Mouse (Mus musculus) myocyte (in vitro differentiated cells): ENCODE data around the gene 1810065E05Rik.

ENCODE experiments used
- CEBPB ChIP-seq: IDR thresholded peaks from 2 replicates; pipeline ENCODE4 v1.6.1; 2011; ENCODE audit warnings: mild to moderate bottlenecking, moderate library complexity; ENCODE audit not compliant: poor library complexity, insufficient read depth, severe bottlenecking
- E2F4 ChIP-seq: IDR thresholded peaks from one replicate; pipeline ENCODE4 v1.6.1; 2011; ENCODE audit warnings: mild to moderate bottlenecking, control low read depth, moderate library complexity; ENCODE audit not compliant: insufficient read depth
- MAX ChIP-seq: IDR thresholded peaks from one replicate; pipeline ENCODE4 v1.6.1; 2011; ENCODE audit warnings: low read depth, mild to moderate bottlenecking, control low read depth
- MYOD1 ChIP-seq, 3 experiments: IDR thresholded peaks; one replicate each; pipeline ENCODE4 v1.6.1; 2011; ENCODE audit warnings: control low read depth in 2 of 3, low read depth in 2 of 3, mild to moderate bottlenecking in 2 of 3, moderate library complexity in 1 of 3; ENCODE audit not compliant: insufficient read length in 2 of 3, control insufficient read depth in 1 of 3
- MYOG ChIP-seq, 3 experiments: IDR thresholded peaks; one replicate each; pipeline ENCODE4 v1.6.1; 2011; ENCODE audit warnings: control low read depth in 2 of 3, low read depth in 2 of 3, mild to moderate bottlenecking in 2 of 3; ENCODE audit not compliant: insufficient read length in 2 of 3, control insufficient read depth in 1 of 3, insufficient read depth in 1 of 3
- POLR2A ChIP-seq: IDR thresholded peaks from one replicate; pipeline ENCODE4 v1.6.1; 2011; ENCODE audit warnings: low read depth, mild to moderate bottlenecking, control low read depth, moderate library complexity; ENCODE audit not compliant: insufficient read length
- POLR2AphosphoS2 ChIP-seq: IDR thresholded peaks from one replicate; pipeline ENCODE4 v1.6.1; 2011; ENCODE audit warnings: low read depth, control low read depth; ENCODE audit not compliant: insufficient read length
- TCF3 ChIP-seq: IDR thresholded peaks from one replicate; pipeline ENCODE4 v1.6.1; 2011; ENCODE audit warnings: low read depth, control low read depth; ENCODE audit not compliant: insufficient read length
- USF1 ChIP-seq: IDR thresholded peaks from one replicate; pipeline ENCODE4 v1.6.1; 2011; ENCODE audit warnings: low read depth, mild to moderate bottlenecking, control low read depth, moderate library complexity

DNA sequence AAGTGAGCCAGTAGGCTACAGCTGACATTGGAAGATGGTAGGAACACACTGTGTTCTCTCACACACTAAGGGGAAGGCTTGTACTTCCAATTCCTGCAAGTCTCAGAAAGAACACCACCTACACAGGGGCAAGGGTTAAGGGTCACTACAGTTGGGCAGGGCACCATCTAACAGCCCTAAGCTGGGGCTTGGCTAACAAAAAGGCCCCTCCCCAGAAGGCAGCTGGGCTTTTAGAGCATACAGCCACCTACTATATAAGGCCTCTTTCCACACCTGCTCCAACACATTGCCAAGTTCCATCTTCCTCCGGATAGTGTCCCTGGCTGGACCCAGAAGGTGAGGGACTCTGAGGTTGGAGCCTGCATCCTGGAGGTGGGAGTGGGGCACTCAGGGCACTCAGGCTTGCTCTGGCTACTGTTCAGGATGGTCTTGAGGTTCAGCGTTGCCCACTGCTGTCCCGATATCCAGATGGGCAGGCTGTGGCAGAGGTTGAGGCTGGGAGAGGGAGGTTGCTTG, 42.1 kb upstream of the 1810065E05Rik start, which contains the start of gene Lypd8:
- TF ChIP-seq POLR2A (no peak), CEBPB (no peak), TCF3 (no peak), MAX (no peak), USF1 (no peak), MYOG (IDR thresholded peaks at IDR 0.05; ENCODE audit: control insufficient read depth in 1 of 3, insufficient read depth in 1 of 3, insufficient read length in 2 of 3, low read depth in 2 of 3) (no peak), E2F4 (no peak), POLR2AphosphoS2 (no peak), MYOD1 (IDR thresholded peaks at IDR 0.05; ENCODE audit: control insufficient read depth in 1 of 3, insufficient read length in 2 of 3, low read depth in 2 of 3) (no peak)
